Mouse (Mus musculus) small intestine, adult 2 months (tissue): Measurements from ENCODE around the gene Sit1. TPM values are rescaled to one million over a fixed set of nuclear protein-coding genes. Genes with fewer than 3 reads are reported as not detected.

Experiments
- H3K27ac ChIP-seq: fragments of 200-500 bp; 2 replicates; pipeline ENCODE4 v1.5.1; 2012; ENCODE audit warnings: low read depth, low read length, control low read depth, inconsistent platforms; ENCODE audit not compliant: insufficient read depth
- H3K27me3 ChIP-seq: fragments of 200-500 bp; 2 replicates; pipeline ENCODE4 v1.6.1; 2012; ENCODE audit warnings: mild to moderate bottlenecking, moderate library complexity, low read length, inconsistent platforms; ENCODE audit not compliant: control insufficient read depth, insufficient read depth
- H3K36me3 ChIP-seq: fragments of 200-500 bp; 2 replicates; pipeline ENCODE4 v1.6.1; 2012; ENCODE audit warnings: mild to moderate bottlenecking, low read length, control low read depth, inconsistent platforms; ENCODE audit not compliant: control insufficient read depth, insufficient read depth
- H3K4me1 ChIP-seq: fragments of 200-500 bp; 2 replicates; pipeline ENCODE4 v1.6.1; 2012; ENCODE audit warnings: low read length, inconsistent platforms, mixed read lengths; ENCODE audit not compliant: control insufficient read depth, insufficient read depth, insufficient read length
- H3K4me3 ChIP-seq: fragments of 200-500 bp; 2 replicates; pipeline ENCODE4 v1.5.1; 2012; ENCODE audit warnings: low read depth, mild to moderate bottlenecking, control low read depth, inconsistent platforms, low read length, moderate library complexity
- CTCF ChIP-seq: fragments of 200-500 bp; IDR thresholded peaks from 2 replicates; pipeline ENCODE4 v1.5.1; 2012; ENCODE audit warnings: low read depth, mild to moderate bottlenecking, control low read depth, inconsistent platforms, low read length, moderate library complexity, mixed read lengths; ENCODE audit not compliant: insufficient replicate concordance, insufficient read length; ENCODE audit errors: extremely low read depth
- POLR2A ChIP-seq: fragments of 200-500 bp; IDR thresholded peaks from 2 replicates; pipeline ENCODE4 v1.6.1; 2012; ENCODE audit warnings: low read depth, mild to moderate bottlenecking, control low read depth, inconsistent platforms, low read length, moderate library complexity
- WGBS: fragments of 180-500 bp; shearing (Covaris S2); methylation state at CpG from one replicate; pipeline ENCODE4 v1.1.7; 2018; 5-methylcytosine and 5-hydroxymethylcytosine counted together
- polyA plus RNA-seq: library from polyadenylated mRNA; depleted of rRNA; stranded (reverse); fragments of >200 nt; gene quantifications from 2 replicates; pipeline ENCODE4 v1.2.3, GENCODE M21; 2012

Sit1 gene
- polyA plus RNA-seq, 1 experiment, result 1.9 TPM

- peaks cover 20% of the 10 kb centered on the region for H3K4me1 ChIP-seq
- H3K4me3 ChIP-seq, result no peak overlapping the region
- TF ChIP-seq CTCF (no peak), POLR2A (no peak)
- 24% methylated on average over 5 of the region's 5 CpGs for WGBS
- no peaks in the 10 kb centered on the region for H3K27me3 ChIP-seq
- H3K27ac ChIP-seq, result peak overlapping the region; percentile 72
- no peaks in the 10 kb centered on the region for H3K36me3 ChIP-seq
Observed at GRCm38 (mm10) chr4:43480985-43481384, 2.5 kb downstream of the Sit1 start.

- peak overlapping the region; percentile 58; the same call in 1 of the 2 replicates for H3K27ac ChIP-seq
- no peaks in the 10 kb centered on the region for H3K36me3 ChIP-seq
- no peaks in the 10 kb centered on the region for H3K27me3 ChIP-seq
- TF ChIP-seq POLR2A (no peak), CTCF (peak; percentile 57; the same call in 1 of the 2 replicates)
- WGBS, result 65% methylated on average over 24 of the region's 24 CpGs
- peaks cover 20% of the 10 kb centered on the region for H3K4me1 ChIP-seq
- peak overlapping the region; percentile 34; the same call in 1 of the 2 replicates for H3K4me3 ChIP-seq
Observed at GRCm38 (mm10) chr4:43478906-43479832, 4.4 kb downstream of the Sit1 start.

- Histone ChIP-seq H3K4me3 (peak overlapping the region; percentile 51), H3K27me3 (no peaks in the 10 kb centered on the region), H3K36me3 (no peaks in the 10 kb centered on the region), H3K27ac (peak overlapping the region; percentile 58), H3K4me1 (peaks cover 20% of the 10 kb centered on the region)
- no peak for TF ChIP-seq CTCF
- no peak for TF ChIP-seq POLR2A
- WGBS, result 48% methylated on average over 8 of the region's 8 CpGs
Observed at GRCm38 (mm10) chr4:43478534-43478858, 5.0 kb downstream of the Sit1 start.

GRCm38 (mm10) chr4:43477857-43478533, 5.5 kb downstream of the Sit1 start:
- WGBS, result 25% methylated on average over 11 of the region's 11 CpGs
- Histone ChIP-seq H3K4me1 (peaks cover 18% of the 10 kb centered on the region), H3K27ac (peak overlapping the region; percentile 58), H3K4me3 (peak overlapping the region; percentile 51), H3K27me3 (no peaks in the 10 kb centered on the region), H3K36me3 (no peaks in the 10 kb centered on the region)
- peak; percentile 52; the same call in 1 of the 2 replicates for TF ChIP-seq CTCF
- TF ChIP-seq POLR2A, result no peak

- no peaks in the 10 kb centered on the region for H3K27me3 ChIP-seq
- no peak overlapping the region for H3K4me3 ChIP-seq
- H3K27ac ChIP-seq, result peak overlapping the region; percentile 83
- TF ChIP-seq CTCF (peak; percentile 33; the same call in 1 of the 2 replicates), POLR2A (no peak)
- WGBS, result 64% methylated on average over 6 of the region's 6 CpGs
- peaks cover 12% of the 10 kb centered on the region; the same call in 1 of the 2 replicates for H3K4me1 ChIP-seq
- no peaks in the 10 kb centered on the region for H3K36me3 ChIP-seq
Observed at GRCm38 (mm10) chr4:43476604-43477003, 6.9 kb downstream of the Sit1 start.

- TF ChIP-seq POLR2A, result no peak
- no peak for TF ChIP-seq CTCF
- WGBS, result 66% methylated on average over 1 of the region's 1 CpGs
- Histone ChIP-seq H3K4me3 (no peak overlapping the region), H3K27ac (no peak overlapping the region), H3K27me3 (no peaks in the 10 kb centered on the region), H3K36me3 (no peaks in the 10 kb centered on the region), H3K4me1 (peaks cover 7% of the 10 kb centered on the region; the same call in 1 of the 2 replicates)
Observed at GRCm38 (mm10) chr4:43473636-43474035, 9.9 kb downstream of the Sit1 start.

GRCm38 (mm10) chr4:43470301-43470700, 13.2 kb downstream of the Sit1 start:
- 89% methylated on average over 10 of the region's 10 CpGs for WGBS
- H3K4me3 ChIP-seq, result no peak overlapping the region
- no peak overlapping the region for H3K27ac ChIP-seq
- H3K36me3 ChIP-seq, result no peaks in the 10 kb centered on the region
- no peaks in the 10 kb centered on the region for H3K27me3 ChIP-seq
- no peak for TF ChIP-seq POLR2A
- TF ChIP-seq CTCF, result no peak
- H3K4me1 ChIP-seq, result no peaks in the 10 kb centered on the region
